Mouse (Mus musculus) splenic B cell, adult 2 months (primary cell): ENCODE measurements at regions not wholly inside any gene's neighbourhood (a gene's known extent, or its start where the extent isn't known, plus 50 kb on each side); places are given as distances from the start of the nearest gene placed in this dataset.
A peak's percentile ranks its signal among the peaks of the same experiment; 100 is the strongest.

Experiments used
- DNase-seq: peaks from one replicate; pipeline ENCODE4 v3.0.0-alpha.2; 2011; ENCODE audit warnings: low read depth, low spot score
- H3K27me3 ChIP-seq: 2 replicates; pipeline ENCODE4 v1.6.1; 2012; ENCODE audit warnings: mild to moderate bottlenecking, low read length, moderate library complexity, mixed read lengths; ENCODE audit not compliant: control insufficient read depth, poor library complexity, insufficient read depth, severe bottlenecking
- H3K36me3 ChIP-seq: 2 replicates; pipeline ENCODE4 v1.6.1; 2012; ENCODE audit warnings: mild to moderate bottlenecking, low read length, moderate library complexity, mixed read lengths; ENCODE audit not compliant: control insufficient read depth, poor library complexity, insufficient read depth, severe bottlenecking

GRCm38 (mm10) chr12:80005227-80005919 is 107.4 kb downstream of the Zfp36l1 start:
- H3K27me3 ChIP-seq, result no peaks in the 10 kb centered on the region
- H3K36me3 ChIP-seq, result no peaks in the 10 kb centered on the region
- DNase-seq, result peak; percentile 57

- Histone ChIP-seq H3K36me3 (no peaks in the 10 kb centered on the region), H3K27me3 (no peaks in the 10 kb centered on the region)
- DNase-seq, result peak; percentile 60
Measured at GRCm38 (mm10) chr12:80004575-80004974, 108.2 kb downstream of the Zfp36l1 start.

DNA sequence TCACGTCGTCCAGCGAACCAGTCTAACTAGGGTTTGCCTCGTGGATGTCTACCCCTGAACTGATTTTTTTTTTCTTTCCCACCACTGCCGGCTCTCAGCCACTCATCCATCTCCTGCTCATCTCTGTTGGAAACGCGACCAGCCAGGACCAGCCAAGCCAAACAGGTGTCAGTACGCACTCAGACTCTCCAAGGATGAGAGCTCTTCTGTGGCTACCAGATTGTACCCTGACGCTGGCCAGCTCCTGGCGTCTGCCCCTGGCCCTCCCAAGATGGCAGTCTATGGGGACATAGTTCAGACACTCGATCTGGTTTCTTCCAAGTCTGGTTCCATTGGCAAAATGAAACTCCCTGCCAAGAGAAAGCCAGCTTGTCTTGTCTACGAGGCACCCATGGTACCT is 109.3 kb downstream of the Zfp36l1 start:
- Histone ChIP-seq H3K27me3 (no peaks in the 10 kb centered on the region), H3K36me3 (no peaks in the 10 kb centered on the region)
- DNase-seq, result no peak

DNA sequence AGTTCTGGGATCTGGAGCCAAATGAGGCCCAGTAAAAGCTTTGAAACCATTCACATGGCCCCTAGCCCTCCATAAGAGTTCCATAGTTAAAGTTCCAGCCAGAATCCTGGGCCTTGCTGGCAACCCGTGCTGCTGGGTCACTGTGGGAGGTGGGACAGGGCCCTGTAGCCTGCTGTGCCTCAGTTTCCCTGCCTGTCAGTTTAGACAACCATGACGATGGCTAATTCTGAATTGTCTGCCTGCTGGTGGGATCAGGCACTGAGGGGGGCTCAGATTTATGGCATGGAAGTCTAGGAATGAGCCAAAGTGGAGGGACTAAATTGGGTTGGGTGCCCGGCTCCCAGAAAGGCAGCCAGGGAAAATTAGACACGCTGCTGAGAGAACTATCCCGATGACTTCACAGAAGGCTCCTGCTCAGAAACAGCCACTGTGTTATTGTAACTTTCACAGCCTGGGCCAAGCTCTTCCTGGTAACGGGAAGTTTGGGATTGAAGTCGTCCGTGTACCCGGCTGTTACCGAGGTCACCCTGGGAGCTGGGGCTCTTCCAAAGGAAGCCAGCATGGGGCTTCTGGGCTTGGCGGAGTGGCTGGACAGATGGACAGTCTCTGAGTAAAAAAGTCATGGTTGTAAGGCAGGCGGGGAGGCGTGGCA is 110.2 kb downstream of the Zfp36l1 start:
- H3K27me3 ChIP-seq, result no peaks in the 10 kb centered on the region
- no peaks in the 10 kb centered on the region for H3K36me3 ChIP-seq
- DNase-seq, result no peak

DNA sequence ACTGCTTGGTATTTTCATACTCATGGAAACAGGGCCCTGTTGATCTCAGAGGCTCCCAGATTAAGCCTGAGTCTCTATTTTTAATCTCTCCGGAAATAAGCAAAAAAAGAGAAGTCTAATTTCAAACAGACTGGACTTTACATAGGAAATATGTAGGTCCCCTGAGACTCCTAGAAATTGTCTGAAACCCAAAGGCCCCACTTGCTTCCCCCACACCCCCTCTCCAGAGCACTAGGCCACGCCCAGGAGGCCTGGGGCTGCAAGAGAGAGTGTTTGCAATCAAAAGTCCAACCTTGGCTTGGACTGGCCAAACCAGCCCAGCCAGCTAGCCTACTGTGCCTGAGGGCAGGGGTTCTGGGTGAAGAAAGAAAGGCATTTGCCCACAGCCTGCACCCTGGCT is 111.0 kb downstream of the Zfp36l1 start:
- DNase-seq, result peak; percentile 84
- H3K27me3 ChIP-seq, result no peaks in the 10 kb centered on the region

GRCm38 (mm10) chr12:79999868-80000370 is 112.9 kb downstream of the Zfp36l1 start:
- H3K36me3 ChIP-seq, result no peaks in the 10 kb centered on the region
- H3K27me3 ChIP-seq, result no peaks in the 10 kb centered on the region
- peak; percentile 26 for DNase-seq

More for the DNA sequence above, 111.0 kb downstream of the Zfp36l1 start:
- no peaks in the 10 kb centered on the region for H3K36me3 ChIP-seq

- no peak for DNase-seq
- Histone ChIP-seq H3K27me3 (no peaks in the 10 kb centered on the region), H3K36me3 (no peaks in the 10 kb centered on the region)
Measured at GRCm38 (mm10) chr12:79998788-79999187, 114.0 kb downstream of the Zfp36l1 start.

DNA sequence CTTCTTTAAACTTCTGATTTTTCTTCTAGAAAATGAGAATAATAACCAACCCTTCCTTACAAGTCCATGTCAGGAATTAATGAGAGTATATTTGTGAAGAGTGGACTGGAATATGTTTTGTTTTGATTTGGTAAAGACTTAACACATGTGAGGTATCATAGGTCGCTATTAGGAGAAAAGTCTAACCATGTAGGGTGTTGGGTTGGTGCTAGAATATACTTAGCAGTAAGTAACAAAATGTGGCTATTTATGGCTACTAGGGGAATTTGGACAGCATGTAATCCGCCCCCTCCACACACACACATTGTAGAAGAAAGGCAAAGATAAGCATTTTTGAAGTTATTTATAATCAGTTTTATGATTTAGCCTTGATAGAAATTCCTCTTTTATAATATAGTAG is 114.5 kb downstream of the Zfp36l1 start:
- DNase-seq, result peak; percentile 32
- Histone ChIP-seq H3K27me3 (no peaks in the 10 kb centered on the region), H3K36me3 (no peaks in the 10 kb centered on the region)

DNA sequence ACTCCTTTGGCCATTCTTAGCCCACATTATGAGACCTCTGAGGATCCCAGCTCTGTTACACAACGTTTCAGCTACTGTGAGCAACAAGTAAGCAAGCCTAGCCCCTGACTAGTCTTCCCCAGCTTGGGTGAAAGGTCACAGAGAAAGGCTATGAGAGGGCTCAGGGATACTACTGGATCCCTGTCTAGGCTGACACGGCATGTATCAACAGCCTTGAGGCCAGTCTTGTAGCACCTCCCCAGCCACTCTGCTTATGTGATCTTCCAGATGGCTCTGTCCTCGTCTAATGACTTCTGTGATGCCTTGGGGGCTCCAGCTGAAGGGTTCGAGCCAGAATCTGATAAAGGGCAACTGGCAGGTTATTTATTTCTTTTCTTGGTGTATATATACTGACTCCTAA is 115.6 kb downstream of the Zfp36l1 start:
- no peak for DNase-seq
- Histone ChIP-seq H3K36me3 (no peaks in the 10 kb centered on the region), H3K27me3 (no peaks in the 10 kb centered on the region)

DNA sequence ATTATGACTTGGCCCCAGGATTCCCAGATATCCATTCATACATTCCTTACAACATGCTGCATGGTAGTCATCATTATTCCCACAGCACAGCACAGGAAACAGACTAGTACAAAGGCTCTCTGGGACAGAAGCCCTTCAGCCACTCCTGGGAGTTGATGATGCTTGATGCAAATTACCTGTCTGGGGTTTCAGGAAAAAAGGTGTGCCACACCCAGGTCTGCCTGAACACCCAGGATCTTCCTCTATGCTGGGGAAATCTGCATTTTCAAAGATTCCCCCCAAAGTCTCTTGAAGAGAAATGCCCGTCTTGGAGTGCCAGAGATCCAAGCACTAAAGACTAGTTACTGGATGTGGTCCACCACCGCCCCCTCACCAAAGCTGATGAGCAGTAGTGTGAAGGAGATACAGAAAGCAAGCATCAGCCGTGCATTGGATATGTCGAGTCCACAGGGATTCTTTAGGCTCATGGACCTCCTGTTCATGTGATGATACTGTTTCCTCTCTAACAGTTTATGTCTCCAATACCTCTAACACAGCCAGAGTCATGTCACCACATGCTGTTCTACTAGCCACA is 117.2 kb downstream of the Zfp36l1 start:
- Histone ChIP-seq H3K27me3 (no peaks in the 10 kb centered on the region), H3K36me3 (no peaks in the 10 kb centered on the region)
- DNase-seq, result no peak

- Histone ChIP-seq H3K36me3 (no peaks in the 10 kb centered on the region), H3K27me3 (no peaks in the 10 kb centered on the region)
- DNase-seq, result no peak
Measured at GRCm38 (mm10) chr12:79993821-79994571, 118.8 kb downstream of the Zfp36l1 start.

- no peaks in the 10 kb centered on the region for H3K27me3 ChIP-seq
- DNase-seq, result no peak
- no peaks in the 10 kb centered on the region for H3K36me3 ChIP-seq
Measured at GRCm38 (mm10) chr12:79991279-79991678, 121.5 kb downstream of the Zfp36l1 start.

GRCm38 (mm10) chr12:79990751-79991150 is 122.1 kb downstream of the Zfp36l1 start:
- no peaks in the 10 kb centered on the region for H3K36me3 ChIP-seq
- H3K27me3 ChIP-seq, result no peaks in the 10 kb centered on the region
- DNase-seq, result no peak

DNA sequence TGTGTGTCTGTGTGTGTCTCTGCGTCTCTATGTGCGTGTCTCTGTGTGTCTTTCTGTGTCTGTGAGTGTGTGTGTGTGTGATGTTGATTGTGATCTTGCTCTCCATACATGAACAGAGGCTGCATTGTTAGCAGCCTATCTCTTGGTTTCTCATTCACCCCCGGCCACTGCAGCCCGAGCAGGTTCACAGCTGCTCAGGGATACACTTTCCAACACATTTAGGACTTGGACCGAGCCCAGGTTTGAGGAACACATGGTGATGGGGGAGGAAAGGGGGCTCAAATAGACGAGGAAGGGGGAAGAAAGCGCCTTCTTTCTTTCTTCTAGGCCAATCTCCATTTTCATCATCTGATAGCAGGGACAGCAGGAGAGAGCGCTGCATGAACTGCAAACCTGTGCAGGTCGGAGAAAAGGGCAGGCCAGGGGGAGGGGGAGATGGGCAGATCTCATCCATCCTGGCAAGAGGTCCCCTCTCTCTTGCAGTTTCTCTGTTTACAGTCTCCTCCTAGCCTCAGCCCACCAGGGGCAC is 123.2 kb downstream of the Zfp36l1 start:
- Histone ChIP-seq H3K27me3 (no peaks in the 10 kb centered on the region), H3K36me3 (no peaks in the 10 kb centered on the region)
- DNase-seq, result no peak
